Mouse (Mus musculus): Measurements from ENCODE around the gene Rem2.

Rem2 gene

DNA sequence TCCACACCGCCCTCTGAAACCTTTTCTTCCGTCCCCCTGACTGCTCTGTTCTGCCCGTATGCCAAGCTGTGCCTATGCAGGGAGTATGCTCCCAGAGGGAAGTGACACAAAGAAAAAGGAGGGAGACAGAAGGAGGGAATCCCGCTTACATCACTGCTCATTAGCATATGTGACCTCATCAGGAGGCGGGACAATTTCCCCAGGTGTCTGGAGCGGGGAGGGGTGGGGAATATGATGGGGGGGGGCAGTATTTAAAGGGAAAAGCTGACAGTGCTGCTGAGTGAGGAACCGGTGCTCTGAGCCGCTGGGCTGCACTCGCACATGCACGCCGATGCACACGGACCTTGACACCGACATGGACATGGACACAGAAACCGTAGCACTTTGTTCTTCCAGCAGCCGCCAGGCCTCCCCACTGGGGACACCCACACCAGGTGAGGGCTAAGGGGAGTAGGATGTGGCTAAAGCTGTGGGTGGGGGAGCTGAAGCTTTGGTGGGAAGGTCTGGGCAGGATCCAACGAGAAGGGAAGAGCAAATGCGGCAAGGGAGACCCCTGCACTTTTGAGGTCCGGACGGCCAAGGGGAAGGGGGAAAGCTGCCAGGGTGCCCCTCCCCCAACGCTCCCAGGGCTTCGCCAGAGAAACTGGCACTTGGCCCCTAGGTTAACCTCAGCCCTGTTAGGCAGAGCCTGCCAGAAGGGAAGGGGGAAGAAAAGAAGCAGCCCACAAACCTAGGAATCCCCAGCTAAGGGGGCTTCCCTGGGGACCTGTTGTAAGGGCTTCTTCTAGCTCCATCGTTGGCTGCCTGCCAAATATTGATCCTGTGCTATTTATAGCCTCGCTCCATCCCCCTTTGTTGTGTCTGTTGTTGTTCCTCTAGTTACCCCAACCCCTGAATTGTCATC, at the start of gene Rem2:
Gene Rem2, plus strand, starts transcription at position 160 of the 904 bp plus-strand sequence.
- in situ Hi-C loops (cut with MseI, MboI): no loop called here

DNA sequence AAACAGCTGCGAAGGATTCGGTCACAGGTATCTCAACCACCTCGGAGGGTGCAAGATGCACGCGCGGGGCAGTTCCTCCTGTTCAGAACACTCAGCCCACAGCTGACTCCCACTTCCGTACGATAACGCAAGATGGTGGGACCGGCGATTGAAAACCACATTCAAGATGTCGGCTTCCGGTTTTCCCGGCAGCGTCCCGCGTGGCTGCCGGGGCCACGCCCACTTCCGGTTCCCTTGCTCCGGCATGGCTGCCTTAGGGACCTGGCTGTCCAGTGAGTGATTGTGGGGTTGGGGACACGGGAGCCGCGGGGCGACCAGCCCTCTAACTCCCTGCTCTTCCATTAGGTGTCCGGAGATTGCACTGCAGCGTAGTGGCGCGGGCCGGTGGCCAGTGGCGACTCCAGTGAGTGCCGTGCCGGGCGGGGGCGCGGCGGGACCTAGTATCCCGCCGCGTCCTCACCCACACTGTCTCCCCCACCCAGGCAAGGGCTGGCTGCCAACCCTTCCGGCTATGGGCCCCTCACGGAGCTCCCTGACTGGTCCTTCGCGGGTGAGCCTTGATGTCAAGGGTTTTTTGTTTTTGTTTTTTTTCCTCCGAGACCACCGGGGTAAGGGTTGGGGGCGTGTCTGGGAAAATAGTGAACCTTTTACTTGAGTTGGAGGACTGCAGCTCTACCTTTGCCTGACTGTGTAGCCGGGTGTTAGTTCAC, 49.1 kb upstream of the Rem2 start, which contains the start of gene Mrpl52:
Gene Mrpl52, plus strand, starts transcription at position 221 of the 710 bp plus-strand sequence.
- in situ Hi-C loops (cut with MseI, MboI): no loop called here

DNA sequence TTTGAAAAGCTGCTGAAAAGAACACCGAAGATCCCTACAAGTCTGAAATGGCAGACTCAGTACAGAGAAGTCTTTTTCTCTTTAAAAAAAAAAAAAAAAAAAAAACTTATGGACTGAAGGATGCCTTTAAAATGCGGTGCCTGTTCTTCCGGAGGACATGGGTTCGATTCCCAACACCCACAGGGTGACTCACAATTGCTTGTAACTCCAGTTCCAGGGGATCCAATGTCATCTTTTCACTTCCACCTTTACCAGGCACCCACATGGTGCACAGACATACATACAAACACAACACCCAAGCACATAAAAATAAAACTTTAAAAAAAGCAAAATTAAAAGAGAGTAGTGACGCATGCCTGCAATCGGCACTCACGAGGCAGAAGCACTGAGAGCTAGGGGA, 48.2 kb upstream of the Rem2 start:
- in situ Hi-C loops (cut with MseI, MboI): no loop called here

DNA sequence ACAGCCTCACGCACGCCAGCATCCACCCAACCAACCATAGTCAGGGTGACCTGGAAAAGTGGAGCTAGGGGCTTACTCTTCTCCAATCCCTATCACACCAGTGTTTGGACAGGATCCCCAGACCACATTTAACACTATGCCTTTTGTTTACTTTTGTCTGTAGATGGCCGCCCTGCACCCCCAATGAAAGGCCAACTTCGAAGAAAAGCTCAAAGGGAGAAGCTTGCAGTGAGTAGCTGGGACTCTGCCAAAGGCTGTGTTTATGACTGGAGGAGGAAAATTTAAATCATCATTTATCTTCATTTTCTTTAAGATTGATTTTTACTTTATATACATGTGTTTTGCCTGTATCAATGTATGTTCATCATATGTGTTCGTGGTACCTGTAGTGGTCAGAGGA, 47.5 kb upstream of the Rem2 start:
- in situ Hi-C loops (cut with MseI, MboI): no loop called here

DNA sequence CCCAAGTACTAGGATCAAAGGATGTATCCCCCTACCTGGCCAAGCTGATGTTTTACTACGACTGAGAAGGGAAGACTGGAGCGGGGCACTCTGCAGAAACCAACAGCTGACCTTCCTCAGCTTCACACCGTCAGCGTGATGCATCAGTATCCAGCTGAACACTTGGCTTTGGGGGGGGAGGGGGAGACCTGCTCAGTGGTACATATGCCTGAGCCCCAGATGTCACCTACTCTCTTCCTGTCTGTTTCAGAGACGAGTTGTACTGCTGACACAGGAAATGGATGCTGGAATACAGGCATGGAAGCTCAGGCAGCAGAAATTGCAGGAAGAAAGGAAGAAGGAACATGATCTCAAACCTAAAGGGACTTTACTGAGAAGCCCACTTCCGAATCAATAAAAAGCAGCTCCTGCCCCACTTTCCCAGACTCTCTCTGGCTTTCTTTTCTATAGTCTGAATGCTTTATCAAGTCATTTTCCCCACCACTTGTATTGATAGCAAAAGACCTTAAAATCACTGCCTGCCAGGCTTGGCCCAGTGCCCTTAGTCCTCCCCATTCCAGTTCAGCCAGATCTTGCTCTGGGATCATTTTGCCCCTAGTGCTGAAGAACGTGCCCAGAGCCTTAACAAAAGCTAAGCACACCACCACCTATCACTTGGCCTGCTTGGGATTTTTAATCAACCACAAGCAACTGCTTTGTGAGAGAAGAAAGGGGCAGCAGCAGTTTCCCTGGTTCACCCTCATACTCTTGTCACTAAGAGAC, 46.4 kb upstream of the Rem2 start:
- in situ Hi-C loops (cut with MseI, MboI): no loop called here

DNA sequence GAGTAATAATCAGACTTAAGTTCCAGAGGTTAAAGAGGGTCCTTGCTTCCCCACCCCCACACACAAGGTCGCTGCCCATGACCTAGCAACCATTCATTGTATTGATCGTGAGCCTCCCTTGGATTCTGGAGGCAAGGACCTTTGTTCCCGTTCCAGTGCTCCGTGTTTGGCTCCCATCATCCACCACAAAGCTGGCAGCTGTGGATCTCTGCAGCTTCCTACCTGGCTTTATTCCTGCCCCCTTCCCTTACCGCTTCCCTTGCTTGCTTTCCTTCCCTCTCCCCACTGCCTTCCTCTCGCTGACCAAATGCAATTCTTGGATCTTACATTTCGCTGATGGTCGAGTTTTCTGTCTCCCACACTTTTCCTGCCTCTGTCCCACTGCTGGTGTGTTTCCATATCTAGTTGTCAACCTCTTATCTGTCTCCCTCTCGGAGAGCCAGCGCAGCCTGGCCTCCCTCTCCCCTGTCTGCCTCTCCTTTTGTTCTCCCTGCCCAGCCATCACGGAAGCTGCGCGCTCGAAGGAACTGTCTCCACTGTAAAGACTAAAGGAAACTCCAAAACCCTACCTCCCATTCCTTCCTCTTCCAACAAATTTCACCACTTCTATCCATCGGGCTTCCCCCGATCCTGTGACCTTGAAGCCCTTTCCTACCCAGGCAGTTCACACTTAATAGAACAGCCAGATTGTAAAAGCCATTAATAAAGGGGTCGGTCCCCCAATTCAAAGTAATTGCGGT, 45.3 kb upstream of the Rem2 start:
- in situ Hi-C loops (cut with MseI, MboI): no loop called here

DNA sequence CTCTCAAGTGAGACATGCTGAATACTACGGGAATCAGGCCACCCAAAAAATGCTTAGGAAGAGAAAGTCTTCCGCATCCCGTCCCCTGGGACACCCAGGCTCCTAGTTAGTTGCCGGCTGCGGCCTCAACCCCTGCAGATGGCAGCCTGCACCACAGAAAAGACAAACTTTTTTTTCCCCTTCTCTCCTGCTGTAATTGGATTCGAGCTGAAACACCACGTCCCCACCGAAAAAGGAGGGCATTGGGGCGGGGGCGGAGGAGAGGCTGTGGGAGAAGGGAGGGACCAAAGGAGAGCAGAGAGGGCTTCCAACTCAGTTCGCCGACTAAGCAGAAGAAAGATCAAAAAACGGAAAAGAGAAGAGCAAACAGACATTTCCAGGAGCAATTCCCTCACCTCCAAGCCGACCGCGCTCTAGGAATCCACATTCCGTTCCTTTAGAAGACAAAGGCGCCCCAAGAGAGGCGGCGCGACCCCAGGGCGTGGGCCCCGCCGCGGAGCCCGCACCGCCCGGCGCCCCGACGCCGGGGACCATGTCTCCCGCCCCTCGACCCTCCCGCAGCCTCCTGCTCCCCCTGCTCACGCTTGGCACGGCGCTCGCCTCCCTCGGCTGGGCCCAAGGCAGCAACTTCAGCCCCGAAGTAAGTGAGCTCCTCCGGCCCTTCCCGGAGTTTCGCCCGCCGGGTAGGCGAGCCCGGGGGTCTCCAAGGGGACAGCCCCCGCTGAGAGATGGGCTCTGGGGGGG, 44.4 kb upstream of the Rem2 start, which contains the start of gene Mmp14:
Gene Mmp14, plus strand, starts transcription at position 279 of the 744 bp plus-strand sequence.
- in situ Hi-C loops (cut with MseI, MboI): no loop called here

DNA sequence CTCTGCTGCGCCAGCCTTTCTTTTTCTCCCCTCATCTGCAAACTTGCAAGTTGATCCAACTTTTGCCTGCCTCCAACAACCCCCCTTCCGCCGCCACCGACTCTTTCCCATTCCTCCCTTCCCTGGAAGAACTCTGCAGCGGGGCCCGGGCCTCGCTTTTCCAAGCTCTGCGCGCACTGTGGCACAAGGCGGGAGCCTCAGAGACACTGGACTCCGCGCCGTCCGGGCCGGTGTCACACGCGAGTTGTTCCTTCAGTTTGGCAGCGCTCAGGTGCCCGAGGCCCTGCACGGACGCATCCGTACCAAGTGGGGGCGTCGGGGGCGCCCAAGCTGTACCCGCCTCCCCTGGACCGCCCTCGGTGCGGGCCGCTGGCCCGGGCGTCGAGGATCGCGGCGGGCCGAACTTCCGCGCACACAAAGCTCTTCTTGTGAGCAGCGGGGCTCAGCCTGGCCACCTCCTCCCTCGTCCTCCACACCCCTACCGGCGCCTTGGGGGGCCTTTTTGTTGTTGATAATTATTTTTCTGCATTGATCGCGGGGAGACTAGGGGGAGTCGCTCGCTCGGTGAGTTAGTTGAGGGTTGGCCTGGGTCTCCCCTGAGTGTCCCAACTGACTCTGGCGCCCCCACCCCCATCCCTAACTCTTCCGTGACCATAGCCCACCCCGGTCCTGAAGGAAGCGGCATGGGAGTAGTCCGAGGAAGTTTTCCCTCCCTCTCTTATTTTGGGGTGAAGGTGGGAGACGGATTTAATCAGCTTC, 43.6 kb upstream of the Rem2 start:
- in situ Hi-C loops (cut with MseI, MboI): no loop called here

DNA sequence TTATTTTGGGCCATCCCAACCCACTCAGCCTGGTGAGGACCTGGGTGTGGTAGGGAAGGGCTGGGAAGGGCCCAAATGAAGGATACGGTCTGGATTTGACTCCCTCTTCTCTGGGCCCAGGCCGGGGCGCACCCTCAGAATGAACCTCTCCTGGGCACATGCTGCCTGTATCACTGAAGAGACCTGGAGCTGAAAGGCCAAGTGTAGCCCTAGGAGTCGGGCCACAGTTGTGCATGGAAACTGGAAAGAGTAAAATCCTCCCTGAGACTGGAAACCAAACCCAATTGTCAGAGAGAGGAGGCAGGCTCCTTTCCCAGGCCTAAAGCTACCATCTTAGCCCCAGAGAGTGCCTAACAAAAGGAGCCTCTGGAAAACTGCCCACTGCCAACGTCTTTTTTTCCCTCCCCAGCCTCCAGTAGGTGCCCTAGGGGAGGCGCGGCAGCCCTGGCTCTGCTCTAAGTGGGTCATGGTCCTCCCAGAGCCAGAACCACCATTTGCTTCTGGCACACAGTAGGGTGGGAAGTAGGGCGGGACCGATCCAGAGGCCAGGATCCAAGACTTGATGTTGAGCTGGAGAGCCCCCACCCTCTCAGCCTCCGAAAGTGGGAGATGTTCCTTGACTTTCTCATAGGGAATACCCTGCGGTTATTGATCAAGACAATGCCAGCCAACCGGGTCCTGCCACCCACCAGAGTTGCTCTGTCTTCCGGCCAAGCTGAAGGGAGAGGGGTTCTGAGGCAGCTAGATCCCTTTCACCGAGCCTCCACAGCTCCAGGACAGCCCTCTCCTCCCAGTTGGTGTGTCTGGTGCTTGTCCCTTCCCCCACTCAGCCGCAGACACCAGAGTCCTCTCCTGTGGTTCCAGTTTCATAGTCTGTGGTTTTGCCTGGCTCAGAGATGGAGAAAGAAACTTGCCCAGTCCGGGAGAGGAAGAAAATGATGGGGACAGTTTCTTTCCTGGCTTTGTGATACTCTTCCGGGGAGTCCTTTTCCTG, 42.8 kb upstream of the Rem2 start:
- in situ Hi-C loops (cut with MseI, MboI): no loop called here

DNA sequence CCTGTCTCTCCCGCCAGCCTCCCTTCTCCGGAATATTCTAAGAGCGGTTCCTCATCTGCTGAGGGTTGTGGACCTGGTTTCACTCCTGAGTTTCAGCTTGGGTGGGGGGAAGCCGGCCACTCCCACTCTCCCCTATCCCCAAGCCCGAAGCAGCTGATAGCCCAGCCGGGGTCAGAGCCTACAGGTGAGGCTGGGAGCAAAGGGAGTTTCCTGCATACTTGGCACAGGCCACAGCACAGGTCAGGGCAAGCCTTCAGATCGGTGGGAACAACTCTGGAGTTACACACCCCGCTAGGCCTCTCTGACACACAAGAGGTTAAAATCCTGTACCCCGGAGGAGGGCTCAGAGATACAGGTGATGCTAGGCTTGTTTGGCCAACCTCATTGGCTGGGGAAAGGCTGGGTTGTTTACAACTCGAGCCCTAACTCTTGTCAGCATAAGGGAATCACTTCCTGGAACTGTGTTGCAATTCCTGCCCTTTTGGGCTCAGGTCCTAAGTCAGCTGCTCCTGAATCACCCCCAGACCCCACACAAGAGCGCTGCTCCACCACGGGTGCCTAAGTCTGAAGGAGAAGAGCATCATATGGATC, 41.9 kb upstream of the Rem2 start:
- in situ Hi-C loops (cut with MseI, MboI): no loop called here

DNA sequence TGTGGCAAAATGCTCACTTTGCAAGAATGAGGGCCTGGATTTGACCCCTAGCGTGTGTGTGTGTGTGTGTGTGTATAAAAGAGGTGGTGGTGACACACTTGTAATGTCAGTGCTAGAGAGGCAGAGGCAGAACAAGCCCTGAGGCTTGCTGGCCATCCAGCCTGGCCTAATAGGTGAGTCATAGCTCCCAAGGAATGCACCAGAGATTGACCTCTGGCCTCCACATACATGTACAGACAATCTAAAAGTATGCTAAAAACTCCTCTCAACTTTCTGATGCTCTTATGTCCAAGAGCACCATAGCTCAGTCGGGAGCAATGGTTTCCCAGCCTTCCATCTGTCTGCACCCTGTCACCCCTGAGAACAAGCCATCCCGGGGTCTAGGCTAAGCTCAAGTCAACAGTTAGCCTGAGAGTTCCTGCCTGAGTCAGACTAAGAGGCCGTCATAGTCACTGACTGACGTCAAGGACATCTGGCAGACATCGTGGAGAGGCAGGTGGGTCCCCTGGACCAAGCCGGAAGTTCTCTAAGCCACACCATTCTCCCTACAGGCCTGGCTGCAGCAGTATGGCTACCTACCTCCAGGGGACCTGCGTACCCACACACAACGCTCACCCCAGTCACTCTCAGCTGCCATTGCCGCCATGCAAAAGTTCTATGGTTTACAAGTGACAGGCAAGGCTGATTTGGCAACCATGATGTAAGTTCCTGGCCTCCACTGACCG, 40.5 kb upstream of the Rem2 start:
- in situ Hi-C loops (cut with MseI, MboI): no loop called here

DNA sequence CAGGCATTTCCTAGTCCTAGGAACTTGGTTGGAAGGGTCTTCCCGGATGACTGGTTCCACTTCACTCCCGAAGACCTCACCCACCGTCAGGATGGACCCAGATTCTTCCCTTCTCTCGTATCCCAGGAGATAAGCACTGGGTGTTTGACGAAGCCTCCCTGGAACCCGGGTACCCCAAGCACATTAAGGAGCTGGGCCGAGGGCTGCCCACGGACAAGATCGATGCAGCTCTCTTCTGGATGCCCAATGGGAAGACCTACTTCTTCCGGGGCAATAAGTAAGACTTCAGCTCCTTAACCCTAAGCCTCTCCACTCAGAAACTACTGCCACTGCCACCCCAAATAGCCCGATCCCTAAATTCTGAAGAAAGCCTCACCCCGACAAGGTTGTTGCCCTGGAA, 36.7 kb upstream of the Rem2 start:
- in situ Hi-C loops (cut with MseI, MboI): no loop called here

DNA sequence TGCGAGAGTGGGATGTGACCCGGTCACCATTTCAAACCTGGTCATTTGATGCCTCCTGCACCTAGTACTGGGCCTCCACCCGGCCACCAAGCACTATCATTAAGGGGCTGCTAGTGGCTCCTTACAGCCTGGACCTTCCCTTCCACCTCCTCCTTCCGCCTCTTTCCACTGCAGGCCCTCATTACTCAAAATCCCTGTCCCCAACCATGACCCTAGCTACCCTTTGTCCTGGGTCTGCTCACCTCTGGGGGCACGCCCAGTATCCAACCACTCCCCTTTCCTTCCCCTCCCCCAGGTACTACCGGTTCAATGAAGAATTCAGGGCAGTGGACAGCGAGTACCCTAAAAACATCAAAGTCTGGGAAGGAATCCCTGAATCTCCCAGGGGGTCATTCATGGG, 36.3 kb upstream of the Rem2 start:
- in situ Hi-C loops (cut with MseI, MboI): no loop called here

DNA sequence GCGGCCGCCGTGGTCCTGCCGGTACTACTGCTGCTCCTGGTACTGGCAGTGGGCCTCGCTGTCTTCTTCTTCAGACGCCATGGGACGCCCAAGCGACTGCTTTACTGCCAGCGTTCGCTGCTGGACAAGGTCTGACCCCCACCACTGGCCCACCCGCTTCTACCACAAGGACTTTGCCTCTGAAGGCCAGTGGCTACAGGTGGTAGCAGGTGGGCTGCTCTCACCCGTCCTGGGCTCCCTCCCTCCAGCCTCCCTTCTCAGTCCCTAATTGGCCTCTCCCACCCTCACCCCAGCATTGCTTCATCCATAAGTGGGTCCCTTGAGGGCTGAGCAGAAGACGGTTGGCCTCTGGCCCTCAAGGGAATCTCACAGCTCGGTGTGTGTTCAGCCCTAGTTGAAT, 35.4 kb upstream of the Rem2 start:
- in situ Hi-C loops (cut with MseI, MboI): no loop called here

DNA sequence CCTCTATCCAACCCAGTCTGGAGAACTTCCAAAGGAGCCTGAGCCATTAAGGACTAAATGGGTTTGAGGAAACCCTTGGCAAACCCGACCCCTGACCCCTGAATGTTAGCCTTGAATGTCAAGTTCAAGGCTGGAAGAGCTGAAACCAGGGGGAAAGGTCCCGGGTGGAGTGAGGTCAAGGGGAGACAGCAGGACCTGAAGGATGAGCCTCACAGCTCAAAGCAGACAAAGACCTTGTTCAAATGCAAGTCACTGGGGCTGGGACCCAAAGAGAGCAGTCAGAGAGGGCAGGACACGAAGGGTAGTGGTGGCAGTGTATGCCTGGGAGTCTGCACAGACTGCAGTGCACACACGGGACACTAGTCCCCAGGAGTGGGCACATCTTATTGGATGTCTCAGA, 34.5 kb upstream of the Rem2 start:
- in situ Hi-C loops (cut with MseI, MboI): no loop called here

DNA sequence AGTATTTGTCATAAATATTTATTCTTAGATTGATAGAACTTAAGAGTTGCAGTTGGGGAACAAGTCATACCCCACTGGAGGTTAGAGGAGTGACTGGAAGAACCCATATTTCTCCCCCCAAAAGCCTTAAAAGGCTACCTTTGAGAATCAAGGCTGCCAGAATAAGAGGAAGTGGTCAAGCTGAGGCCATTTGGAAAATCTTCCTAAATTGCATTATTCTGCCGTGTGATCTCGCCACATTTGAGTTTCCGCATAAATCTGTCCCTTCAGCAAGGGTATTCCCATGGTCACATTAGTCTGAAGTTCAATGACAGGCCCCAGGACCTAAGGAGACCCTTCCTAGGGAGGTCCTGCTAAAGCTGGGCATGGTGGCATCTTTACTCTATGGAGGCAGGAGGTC, 33.4 kb upstream of the Rem2 start:
- in situ Hi-C loops (cut with MseI, MboI): no loop called here

DNA sequence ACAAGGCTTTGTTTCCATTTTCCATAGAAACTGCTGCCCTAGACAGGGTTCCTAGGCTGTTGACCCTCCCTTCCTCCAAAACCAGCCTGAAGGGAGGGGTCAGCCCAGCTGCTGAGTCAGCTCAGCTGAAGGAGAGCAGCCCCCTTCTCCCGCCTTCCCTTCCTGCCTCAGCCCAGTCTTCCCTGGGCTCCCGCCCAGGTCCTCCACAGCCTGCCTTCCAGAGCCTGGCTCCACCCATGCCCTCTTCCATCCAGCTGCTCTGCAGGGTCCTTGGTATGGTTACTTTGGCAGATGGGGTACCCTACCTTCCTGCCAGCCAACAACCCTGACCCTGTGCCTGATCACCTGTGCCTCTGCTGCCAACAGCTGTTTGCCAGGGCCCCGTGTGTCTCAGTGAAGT, 32.7 kb upstream of the Rem2 start:
- in situ Hi-C loops (cut with MseI, MboI): no loop called here
